Mouse (Mus musculus) lung, postnatal 0 days (tissue): ENCODE data around the gene Actc1. TPM values are rescaled to one million over a fixed set of nuclear protein-coding genes. Genes with fewer than 3 reads are reported as not detected.

Source experiments
- ATAC-seq: fragments of 200-750 bp; cut with Nextera tagmentation; 2 replicates; pipeline ENCODE4 v1.8.0; 2017; ENCODE audit warnings: moderate library complexity
- DNase-seq: peaks from one replicate; pipeline ENCODE4 v3.0.0-alpha.2; 2016; ENCODE audit warnings: low spot score
- H3K27ac ChIP-seq: fragments of 300-500 bp; sonication (generic); 2 replicates; pipeline ENCODE4 v1.5.1; 2014; ENCODE audit warnings: antibody characterized with exemption, mild to moderate bottlenecking, low read length, mixed read lengths
- H3K27me3 ChIP-seq: fragments of 300-500 bp; sonication (generic); replicated peaks from 2 replicates; pipeline ENCODE4 v1.6.1; 2014; ENCODE audit warnings: low read length, mixed read lengths; ENCODE audit not compliant: insufficient read depth
- H3K36me3 ChIP-seq: fragments of 300-500 bp; sonication (generic); 2 replicates; pipeline ENCODE4 v1.6.1; 2014; ENCODE audit warnings: low read length, mixed read lengths; ENCODE audit not compliant: insufficient read depth
- H3K4me1 ChIP-seq: fragments of 300-500 bp; sonication (generic); 2 replicates; pipeline ENCODE4 v1.6.1; 2014; ENCODE audit warnings: antibody characterized with exemption, low read depth, low read length, mixed read lengths; ENCODE audit not compliant: insufficient read depth
- H3K4me2 ChIP-seq: fragments of 300-500 bp; sonication (generic); replicated peaks from 2 replicates; pipeline ENCODE4 v1.6.1; 2014; ENCODE audit warnings: low read depth, mild to moderate bottlenecking, low read length, moderate library complexity, mixed read lengths
- H3K4me3 ChIP-seq: fragments of 300-500 bp; sonication (generic); 2 replicates; pipeline ENCODE4 v1.5.1; 2014; ENCODE audit warnings: low read depth, low read length
- H3K9ac ChIP-seq: fragments of 300-500 bp; sonication (generic); replicated peaks from 2 replicates; pipeline ENCODE4 v1.6.1; 2014; ENCODE audit warnings: low read depth, mild to moderate bottlenecking
- H3K9me3 ChIP-seq: fragments of 300-500 bp; sonication (generic); 2 replicates; pipeline ENCODE4 v1.6.1; 2016; ENCODE audit warnings: low read length, mixed read lengths
- CTCF ChIP-seq: IDR thresholded peaks from 2 replicates; pipeline ENCODE4 v1.5.1; 2016; ENCODE audit warnings: antibody characterized with exemption, mild to moderate bottlenecking
- EP300 ChIP-seq: IDR thresholded peaks from 2 replicates; pipeline ENCODE4 v1.6.1; 2016; ENCODE audit warnings: antibody characterized with exemption, mild to moderate bottlenecking, control low read depth
- WGBS: fragments of 180-500 bp; shearing (Covaris S2); extraction: QIAGEN DNeasy Blood & Tissue Kit; methylation state at CpG from one replicate; pipeline ENCODE4 v1.1.7; 2014; 5-methylcytosine and 5-hydroxymethylcytosine counted together
- polyA plus RNA-seq: library from polyadenylated mRNA; unstranded; fragments of >200 nt; fragmentation: Nextera tagmentation; extraction: Ambion mirVana; gene quantifications from 2 replicates; pipeline ENCODE4 v1.2.1, GENCODE M21; 2015

Actc1 gene
- polyA plus RNA-seq, 1 experiment from 2014 or later: 194 TPM

- H3K9me3 ChIP-seq: no peaks in the 10 kb centered on the region
- H3K4me2 ChIP-seq: peak overlapping the region; percentile 41
- H3K36me3 ChIP-seq: no peaks in the 10 kb centered on the region
- H3K4me1 ChIP-seq: no peaks in the 10 kb centered on the region
- DNase-seq: no peak
- WGBS: 2% methylated on average over 13 of the region's 13 CpGs
- no peak for ATAC-seq
- H3K4me3 ChIP-seq: 0 out of 2 replicates have a peak overlapping the region, but pooled peaks have one; percentile 10
- no peak for TF ChIP-seq CTCF
- TF ChIP-seq EP300: no peak
- peaks cover 29% of the 10 kb centered on the region for H3K27me3 ChIP-seq
- no peak overlapping the region for H3K27ac ChIP-seq
- no peak overlapping the region for H3K9ac ChIP-seq
Measured at GRCm38 (mm10) chr2:114013846-114014245, 39.5 kb downstream of the Actc1 start.

- H3K4me2 ChIP-seq: peak within 1 kb of the TSS; percentile 41
- H3K36me3 ChIP-seq: no peaks in the 10 kb centered on the region
- peaks cover 29% of the 10 kb centered on the region for H3K27me3 ChIP-seq
- H3K27ac ChIP-seq: no peak within 1 kb of the TSS
- WGBS: under 1% methylated on average over 36 of the region's 60 CpGs
- peak within 1 kb of the TSS; percentile 10; the same call in 1 of the 2 replicates for H3K4me3 ChIP-seq
- TF ChIP-seq CTCF (no peak), EP300 (no peak)
- no peaks in the 10 kb centered on the region for H3K9me3 ChIP-seq
- no peaks in the 10 kb centered on the region for H3K4me1 ChIP-seq
- ATAC-seq (peak; percentile 28; the same call in 1 of the 2 replicates), DNase-seq (peak; percentile 12)
- no peak within 1 kb of the TSS for H3K9ac ChIP-seq
Measured at GRCm38 (mm10) chr2:114013295-114013771, 40.0 kb downstream of the Actc1 start, which contains the start of gene Gjd2. Gjd2 (minus strand) TSS chr2:114013619.

GRCm38 (mm10) chr2:114012749-114013211 lies 40.6 kb downstream of the Actc1 start:
- WGBS: 5% methylated on average over 19 of the region's 19 CpGs
- no peak overlapping the region for H3K9ac ChIP-seq
- no peak overlapping the region for H3K27ac ChIP-seq
- H3K4me3 ChIP-seq: no peak overlapping the region
- TF ChIP-seq CTCF (no peak), EP300 (no peak)
- no peaks in the 10 kb centered on the region for H3K4me1 ChIP-seq
- peaks cover 29% of the 10 kb centered on the region for H3K27me3 ChIP-seq
- no peaks in the 10 kb centered on the region for H3K9me3 ChIP-seq
- no peak for ATAC-seq
- H3K4me2 ChIP-seq: no peak overlapping the region
- DNase-seq: no peak
- no peaks in the 10 kb centered on the region for H3K36me3 ChIP-seq

DNA sequence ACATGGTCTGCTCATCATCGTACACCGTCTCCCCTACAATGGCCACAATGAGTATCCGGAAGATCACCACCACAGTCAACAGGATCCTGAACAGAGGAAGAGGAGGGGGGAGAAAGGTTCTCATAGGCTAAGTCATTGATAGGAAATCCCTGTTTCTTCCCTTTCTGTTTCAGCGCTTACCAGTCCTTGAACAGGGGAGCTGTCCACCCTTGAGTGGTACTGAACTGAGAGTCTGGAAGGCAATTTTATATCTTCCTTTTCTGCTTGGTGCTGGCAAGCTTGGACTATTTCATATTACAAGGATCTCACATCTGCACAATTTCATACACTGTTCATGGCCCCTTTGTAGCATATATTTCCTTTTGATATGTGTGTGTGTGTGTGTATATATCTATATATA lies 41.5 kb downstream of the Actc1 start:
- peaks cover 29% of the 10 kb centered on the region for H3K27me3 ChIP-seq
- no peak overlapping the region for H3K4me2 ChIP-seq
- peak; percentile 68 for DNase-seq
- H3K4me1 ChIP-seq: no peaks in the 10 kb centered on the region
- no peak overlapping the region for H3K27ac ChIP-seq
- H3K9ac ChIP-seq: no peak overlapping the region
- 48% methylated on average over 4 of the region's 4 CpGs for WGBS
- no peak overlapping the region for H3K4me3 ChIP-seq
- TF ChIP-seq CTCF (no peak), EP300 (no peak)
- no peaks in the 10 kb centered on the region for H3K9me3 ChIP-seq
- ATAC-seq: no peak
- no peaks in the 10 kb centered on the region for H3K36me3 ChIP-seq

GRCm38 (mm10) chr2:114008321-114008720 lies 45.0 kb downstream of the Actc1 start:
- Histone ChIP-seq H3K27ac (no peak overlapping the region), H3K9ac (no peak overlapping the region), H3K4me1 (no peaks in the 10 kb centered on the region), H3K36me3 (no peaks in the 10 kb centered on the region), H3K9me3 (no peaks in the 10 kb centered on the region), H3K4me3 (no peak overlapping the region), H3K27me3 (peaks cover 13% of the 10 kb centered on the region), H3K4me2 (no peak overlapping the region)
- TF ChIP-seq EP300 (no peak), CTCF (no peak)
- ATAC-seq (no peak), DNase-seq (no peak)
- 67% methylated on average over 2 of the region's 2 CpGs for WGBS

DNA sequence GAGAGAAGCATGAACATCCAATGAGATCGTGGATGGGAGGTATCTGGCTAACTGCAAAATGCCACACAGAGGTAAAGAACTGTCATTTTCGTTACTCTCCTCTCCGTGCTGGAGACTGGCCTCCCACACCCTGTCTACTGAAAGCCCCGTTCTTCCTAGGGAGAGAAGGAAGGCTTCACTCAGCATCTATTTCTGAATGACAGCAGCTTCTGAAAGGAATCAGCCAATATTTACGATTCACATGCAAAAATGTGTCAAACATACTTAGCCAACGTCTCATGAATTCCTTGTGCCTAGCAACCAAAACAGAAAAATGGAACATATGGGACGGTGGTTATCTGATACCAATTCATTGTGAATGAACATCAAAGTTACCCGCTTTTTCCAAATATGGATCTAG lies 55.9 kb downstream of the Actc1 start:
- ATAC-seq: no peak
- no peak overlapping the region for H3K4me3 ChIP-seq
- no peaks in the 10 kb centered on the region for H3K36me3 ChIP-seq
- H3K4me1 ChIP-seq: no peaks in the 10 kb centered on the region
- H3K27ac ChIP-seq: no peak overlapping the region
- no peak for DNase-seq
- H3K27me3 ChIP-seq: no peaks in the 10 kb centered on the region
- 35% methylated on average over 8 of the region's 8 CpGs for WGBS
- no peak overlapping the region for H3K9ac ChIP-seq
- no peak for TF ChIP-seq EP300
- TF ChIP-seq CTCF: no peak
- H3K9me3 ChIP-seq: no peaks in the 10 kb centered on the region
- no peak overlapping the region for H3K4me2 ChIP-seq

Other genes with a start within 250 kb of the Actc1 start
- gene Scg5, start 224.4 kb downstream of the Actc1 start, polyA plus RNA-seq: 1.6 and 2.0 TPM in 2 replicates
- 2.7 and 3.2 TPM in 2 replicates for gene Arhgap11a, start 204.9 kb downstream of the Actc1 start, polyA plus RNA-seq
- not detected in 2 replicates for gene Gjd2, start 39.9 kb downstream of the Actc1 start, polyA plus RNA-seq
- 23.3 and 31.0 TPM in 2 replicates for gene Aqr, start 133.5 kb upstream of the Actc1 start, polyA plus RNA-seq
- 2.3 and 2.5 TPM in 2 replicates for gene Zfp770, start 147.9 kb upstream of the Actc1 start, polyA plus RNA-seq